ENCODE assay signal across 9 mouse cellular contexts in the genomic region with DNA sequence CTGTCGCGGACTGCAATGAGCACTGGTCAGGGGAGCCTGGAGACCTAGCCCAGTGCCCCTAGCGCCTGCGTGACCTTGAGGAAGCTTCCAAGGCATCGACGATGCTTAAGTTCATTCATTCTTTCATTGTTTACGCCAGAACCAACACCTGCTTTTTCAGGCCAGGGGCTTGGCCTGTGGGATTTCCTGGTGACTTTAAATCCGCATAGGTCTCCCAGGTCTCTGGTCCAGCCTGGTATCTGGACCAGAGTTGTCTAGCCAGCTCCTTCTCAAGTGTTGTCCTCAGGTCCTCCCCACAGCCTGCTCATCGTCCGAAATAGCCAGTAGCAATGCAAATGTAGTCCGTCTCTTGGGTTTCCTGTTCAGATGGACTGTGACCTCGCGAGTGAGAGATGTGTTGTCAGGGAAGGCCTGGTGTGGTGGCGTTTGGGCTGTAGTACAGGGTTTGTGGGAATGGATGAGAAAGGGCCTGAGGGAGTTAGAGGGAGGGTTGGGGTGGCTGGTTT. TPM values are rescaled to one million over a fixed set of nuclear protein-coding genes. Genes with fewer than 3 reads are reported as not detected.
A peak's percentile ranks its signal among the peaks of the same experiment; 100 is the strongest.
DNase-seq lines count a peak whose midpoint lies in the region; ATAC-seq and TF ChIP-seq lines count a peak whose summit lies in the region.
"Had no signal": no experiment of that assay in that cellular context is flagged by ENCODE, and none has a peak within 500 bp of the region (broad histone marks: within the 10 kb centered on the region; RNA-seq: fewer than 3 reads in every experiment).

No protein-coding gene starts in this region.

- no peaks in the 10 kb centered on the region for H3K9me3 ChIP-seq in heart, embryonic 11.5 days (replicated peaks; ENCODE audit: control insufficient read depth, low read length)
- H3K9me3 ChIP-seq in ES-Bruce4 (replicated peaks; ENCODE audit: control insufficient read depth, insufficient read depth, low read length, poor library complexity, severe bottlenecking) = no peaks in the 10 kb centered on the region
- no peaks in the 10 kb centered on the region for H3K9me3 ChIP-seq in heart, embryonic 16.5 days (replicated peaks; ENCODE audit: control insufficient read depth, low read length)
- H3K9me3 ChIP-seq in midbrain, embryonic 11.5 days (ENCODE audit: control insufficient read depth, low read length) = no peaks in the 10 kb centered on the region

- H3K4me2 ChIP-seq in heart, embryonic 11.5 days = peak overlapping the region; percentile 95
- H3K4me2 ChIP-seq in heart, embryonic 16.5 days (ENCODE audit: low read depth, low read length) = peak overlapping the region; percentile 100
- H3K4me2 ChIP-seq in midbrain, embryonic 11.5 days = peak overlapping the region; percentile 98

- intact Hi-C loops in left cerebral cortex, postnatal 36 days (cut with DNase I) = no loop called here

- TF ChIP-seq POLR2A in ES-Bruce4 (IDR thresholded peaks at IDR 0.05; ENCODE audit: insufficient read depth, low read length) = no peak

- peak overlapping the region; percentile 62; the same call in 1 of the 2 replicates for H3K27ac ChIP-seq in heart, embryonic 11.5 days (ENCODE audit: low read depth, low read length)
- H3K27ac ChIP-seq in ES-Bruce4 (ENCODE audit: insufficient read depth, low read length) = no peak overlapping the region
- peak overlapping the region; percentile 45 for H3K27ac ChIP-seq in heart, embryonic 16.5 days (ENCODE audit: low read length)
- H3K27ac ChIP-seq in midbrain, embryonic 11.5 days (ENCODE audit: low read depth, low read length) = no peak overlapping the region

- no peaks in the 10 kb centered on the region for H3K27me3 ChIP-seq in heart, embryonic 11.5 days (ENCODE audit: control insufficient read depth, insufficient read depth, low read length)
- H3K27me3 ChIP-seq in ES-Bruce4 (ENCODE audit: control insufficient read depth, insufficient read depth, low read length, poor library complexity, severe bottlenecking) = no peaks in the 10 kb centered on the region
- H3K27me3 ChIP-seq in heart, embryonic 16.5 days (ENCODE audit: control insufficient read depth, insufficient read depth, low read length) = no peaks in the 10 kb centered on the region
- no peaks in the 10 kb centered on the region for H3K27me3 ChIP-seq in midbrain, embryonic 11.5 days (ENCODE audit: control insufficient read depth, insufficient read depth, low read length)
- H3K27me3 ChIP-seq: Patski had no signal

- no peak for ATAC-seq in heart, embryonic 11.5 days (replicated peaks; ENCODE audit: insufficient number of reproducible peaks, low FRiP score, low TSS enrichment)
- no peak for ATAC-seq in heart, embryonic 16.5 days (replicated peaks; ENCODE audit: extremely low read depth, insufficient read depth, low FRiP score)
- ATAC-seq in midbrain, embryonic 11.5 days (ENCODE audit: low FRiP score) = no peak
- ATAC-seq: Patski had no signal

- TF ChIP-seq EP300 in ES-Bruce4 (IDR thresholded peaks at IDR 0.05; ENCODE audit: insufficient read depth, low read depth, low read length) = no peak

- peak overlapping the region; percentile 83 for H3K9ac ChIP-seq in heart, embryonic 11.5 days (ENCODE audit: low read depth, low read length)
- H3K9ac ChIP-seq in ES-Bruce4 (ENCODE audit: low read depth, poor library complexity, severe bottlenecking) = peak overlapping the region; percentile 67
- H3K9ac ChIP-seq in heart, embryonic 16.5 days (ENCODE audit: low read length) = peak overlapping the region; percentile 74
- peak overlapping the region; percentile 74 for H3K9ac ChIP-seq in midbrain, embryonic 11.5 days (ENCODE audit: low read length)

- 6% methylated on average over 14 of the region's 14 CpGs for WGBS in heart, embryonic 11.5 days (ENCODE audit: insufficient replicate concordance)
- 8% methylated on average over 14 of the region's 14 CpGs for WGBS in heart, embryonic 16.5 days
- 3% methylated on average over 14 of the region's 14 CpGs for WGBS in midbrain, embryonic 11.5 days

- H3K4me3 ChIP-seq in heart, embryonic 11.5 days (ENCODE audit: low read depth, low read length) = peak overlapping the region; percentile 60
- H3K4me3 ChIP-seq in ES-Bruce4 (ENCODE audit: low read depth, low read length) = peak overlapping the region; percentile 71
- H3K4me3 ChIP-seq in heart, embryonic 16.5 days (ENCODE audit: low read length) = peak overlapping the region; percentile 83
- H3K4me3 ChIP-seq in midbrain, embryonic 11.5 days (ENCODE audit: low read depth, low read length) = peak overlapping the region; percentile 78

- DNase-seq in heart, adult 18-20 months = no peak
- peak; percentile 94 for DNase-seq in midbrain, embryonic 11.5 days (ENCODE audit: low spot score, missing footprints)
- no peak for DNase-seq in right cerebral cortex, postnatal 14 days
- no peak for DNase-seq in B cell, adult 2 months
- DNase-seq in left cerebral cortex, postnatal 36 days (ENCODE audit: low spot score in 2 of 2) = no peak

- peaks cover 41% of the 10 kb centered on the region for H3K4me1 ChIP-seq in heart, embryonic 11.5 days (ENCODE audit: control insufficient read depth, insufficient read depth, low read length)
- H3K4me1 ChIP-seq in ES-Bruce4 (ENCODE audit: control insufficient read depth, insufficient read depth, low read length) = peaks cover 18% of the 10 kb centered on the region
- H3K4me1 ChIP-seq in heart, embryonic 16.5 days (ENCODE audit: control insufficient read depth, insufficient read depth, low read length) = peaks cover 45% of the 10 kb centered on the region
- H3K4me1 ChIP-seq in midbrain, embryonic 11.5 days (ENCODE audit: control insufficient read depth, insufficient read depth, low read length) = peaks cover 25% of the 10 kb centered on the region

- H3K36me3 ChIP-seq in heart, embryonic 11.5 days (ENCODE audit: control insufficient read depth, insufficient read depth, low read length) = no peaks in the 10 kb centered on the region
- H3K36me3 ChIP-seq in ES-Bruce4 (ENCODE audit: control insufficient read depth, insufficient read depth, low read length, poor library complexity, severe bottlenecking) = no peaks in the 10 kb centered on the region
- H3K36me3 ChIP-seq in heart, embryonic 16.5 days (ENCODE audit: control insufficient read depth, insufficient read depth) = no peaks in the 10 kb centered on the region
- H3K36me3 ChIP-seq in midbrain, embryonic 11.5 days (ENCODE audit: control insufficient read depth, insufficient read depth, low read length) = no peaks in the 10 kb centered on the region

- no peak for TF ChIP-seq CTCF in ES-Bruce4 (IDR thresholded peaks at IDR 0.05; ENCODE audit: low read depth, low read length)

RNA-seq across cellular contexts. Expression of a gene that starts 1.1 kb away (rescaled TPM):
- polyA plus RNA-seq in heart, embryonic 11.5 days (2014; fragmentation: Nextera tagmentation; extraction: Ambion mirVana) = 4.8 and 5.8 TPM in 2 replicates
- 1 to 10 TPM; 1.3 to 1.4 TPM for total RNA-seq in heart, adult 18-20 months (2021)
- polyA plus RNA-seq in ES-Bruce4 (2011; ENCODE audit: insufficient read depth, insufficient read length, low read depth, missing spikeins) = 3.1 and 6.3 TPM in 2 replicates
- 8.6 and 11.0 TPM in 2 replicates for polyA plus RNA-seq in heart, embryonic 16.5 days (2015; fragmentation: Nextera tagmentation; extraction: Ambion mirVana)
- 6.8 and 8.0 TPM in 2 replicates for polyA plus RNA-seq in midbrain, embryonic 11.5 days (2014; fragmentation: Nextera tagmentation; extraction: Ambion mirVana)
- under 1 TPM; 0.61 to 0.72 TPM for total RNA-seq in left cerebral cortex, postnatal 36 days (2021)

RNA-seq across cellular contexts. Expression of a gene that starts 30.0 kb away (rescaled TPM):
- polyA plus RNA-seq in heart, embryonic 11.5 days (2014; fragmentation: Nextera tagmentation; extraction: Ambion mirVana) = 411 and 415 TPM in 2 replicates
- total RNA-seq in heart, adult 18-20 months (2021) = 10 to 100 TPM; 58.3 to 64.3 TPM
- polyA plus RNA-seq in ES-Bruce4 (2011; ENCODE audit: insufficient read depth, insufficient read length, low read depth, missing spikeins) = 9.6 and 11.0 TPM in 2 replicates
- 218 and 262 TPM in 2 replicates for polyA plus RNA-seq in heart, embryonic 16.5 days (2015; fragmentation: Nextera tagmentation; extraction: Ambion mirVana)
- polyA plus RNA-seq in midbrain, embryonic 11.5 days (2014; fragmentation: Nextera tagmentation; extraction: Ambion mirVana) = 500 and 543 TPM in 2 replicates
- total RNA-seq in left cerebral cortex, postnatal 36 days (2021) = 10 to 100 TPM; 35.3 to 40.7 TPM

RNA-seq across cellular contexts. Expression of a gene that starts 32.9 kb away (rescaled TPM):
- polyA plus RNA-seq in heart, embryonic 11.5 days (2014; fragmentation: Nextera tagmentation; extraction: Ambion mirVana) = 1.8 and 2.1 TPM in 2 replicates
- total RNA-seq in heart, adult 18-20 months (2021) = 1 to 10 TPM; 7.6 to 9.1 TPM
- polyA plus RNA-seq in ES-Bruce4 (2011; ENCODE audit: insufficient read depth, insufficient read length, low read depth, missing spikeins) = 7.2 and 9.3 TPM in 2 replicates
- 2.8 and 3.8 TPM in 2 replicates for polyA plus RNA-seq in heart, embryonic 16.5 days (2015; fragmentation: Nextera tagmentation; extraction: Ambion mirVana)
- polyA plus RNA-seq in midbrain, embryonic 11.5 days (2014; fragmentation: Nextera tagmentation; extraction: Ambion mirVana) = 2.8 and 3.2 TPM in 2 replicates
- total RNA-seq in left cerebral cortex, postnatal 36 days (2021) = 1 to 10 TPM; 2.2 to 2.5 TPM

Comparison
In these comparisons a context has a peak if more than half of its experiments do, and no peak if none do; other contexts are left out.
1. H3K27ac ChIP-seq: peak in heart, embryonic 11.5 days (single experiment) and heart, embryonic 16.5 days (single experiment); none in ES-Bruce4 (single experiment) and midbrain, embryonic 11.5 days (single experiment).
2. RNA of a gene that starts 30.0 kb away (polyA plus RNA-seq): 500 to 543 TPM in midbrain, embryonic 11.5 days, 411 to 415 TPM in heart, embryonic 11.5 days and 218 to 262 TPM in heart, embryonic 16.5 days; 9.6 to 11.0 TPM in ES-Bruce4; every median in the first group is over 10 times any median in the second.
3. Peak in every context shown above with its lines, with median percentiles within 50 percentile points of each other: H3K4me2 ChIP-seq, H3K4me3 ChIP-seq and H3K9ac ChIP-seq.